Mouse (Mus musculus) lung, postnatal 25 days (tissue): ENCODE measurements at regions not wholly inside any gene's neighbourhood (a gene's known extent, or its start where the extent isn't known, plus 50 kb on each side); places are given as distances from the start of the nearest gene placed in this dataset.

Experiments used
- DNase-seq: peaks from one replicate; pipeline ENCODE4 v3.0.0; 2022; ENCODE audit warnings: low spot score

GRCm38 (mm10) chr10:19140628-19141027 is 125.2 kb upstream of the Tnfaip3 start:
- peak; percentile 67 for DNase-seq

GRCm38 (mm10) chr10:19139234-19139633 is 123.8 kb upstream of the Tnfaip3 start:
- no peak for DNase-seq

- no peak for DNase-seq
Observed at GRCm38 (mm10) chr10:19138258-19138657, 122.8 kb upstream of the Tnfaip3 start.

GRCm38 (mm10) chr10:19127581-19128291 is 112.3 kb upstream of the Tnfaip3 start:
- peak; percentile 51 for DNase-seq

- DNase-seq: peak; percentile 21
Observed at GRCm38 (mm10) chr10:19126922-19127321, 111.5 kb upstream of the Tnfaip3 start.

- no peak for DNase-seq
Observed at GRCm38 (mm10) chr10:19126438-19126837, 111.0 kb upstream of the Tnfaip3 start.

GRCm38 (mm10) chr10:19123691-19124090 is 108.2 kb upstream of the Tnfaip3 start:
- DNase-seq: peak; percentile 36

GRCm38 (mm10) chr10:19122221-19122620 is 106.8 kb upstream of the Tnfaip3 start:
- DNase-seq: peak; percentile 78

GRCm38 (mm10) chr10:19119281-19120049 is 104.0 kb upstream of the Tnfaip3 start:
- DNase-seq: no peak

GRCm38 (mm10) chr10:19118569-19119280 is 103.3 kb upstream of the Tnfaip3 start:
- no peak for DNase-seq

GRCm38 (mm10) chr10:19117071-19117605 is 101.7 kb upstream of the Tnfaip3 start:
- no peak for DNase-seq

GRCm38 (mm10) chr10:19112459-19112858 is 97.0 kb upstream of the Tnfaip3 start:
- DNase-seq: no peak

GRCm38 (mm10) chr10:19105231-19105681 is 89.8 kb upstream of the Tnfaip3 start:
- no peak for DNase-seq

GRCm38 (mm10) chr10:19104671-19105203 is 89.3 kb upstream of the Tnfaip3 start:
- no peak for DNase-seq

GRCm38 (mm10) chr10:19099369-19100285 is 84.2 kb upstream of the Tnfaip3 start:
- DNase-seq: peak; percentile 24

- DNase-seq: peak; percentile 83
Observed at GRCm38 (mm10) chr10:19094297-19094696, 78.8 kb upstream of the Tnfaip3 start.

- DNase-seq: no peak
Observed at GRCm38 (mm10) chr10:19093689-19094088, 78.2 kb upstream of the Tnfaip3 start.

- no peak for DNase-seq
Observed at GRCm38 (mm10) chr10:19091949-19092348, 76.5 kb upstream of the Tnfaip3 start.

- no peak for DNase-seq
Observed at GRCm38 (mm10) chr10:19091110-19091509, 75.7 kb upstream of the Tnfaip3 start.

- no peak for DNase-seq
Observed at GRCm38 (mm10) chr10:19086995-19087394, 71.5 kb upstream of the Tnfaip3 start.

- DNase-seq: no peak
Observed at GRCm38 (mm10) chr10:19082136-19082535, 66.7 kb upstream of the Tnfaip3 start.
